In genomic region chr19:26603906-26604754, GRCm38 (mm10) we compare ENCODE assay signal across 8 mouse cellular contexts. TPM values are rescaled to one million over a fixed set of nuclear protein-coding genes. Genes with fewer than 3 reads are reported as not detected.
DNase-seq lines count a peak whose midpoint lies in the region; ATAC-seq and TF ChIP-seq lines count a peak whose summit lies in the region.

No protein-coding gene starts in this region.

- peak overlapping the region; percentile 79 for H3K4me3 ChIP-seq in limb, embryonic 14.5 days (replicated peaks; ENCODE audit: low read length)
- peak overlapping the region; percentile 84 for H3K4me3 ChIP-seq in neural tube, embryonic 13.5 days

- DNase-seq in kidney, adult 18-20 months = peak; percentile 63
- no peak for DNase-seq in kidney, postnatal 10 days
- peak; percentile 16 for DNase-seq in limb, embryonic 14.5 days (ENCODE audit: low spot score)
- no peak for DNase-seq in right cerebral cortex, postnatal 25 days
- DNase-seq in ovary, postnatal 36 days (ENCODE audit: low spot score) = no peak

- peak overlapping the region; percentile 82 for H3K4me2 ChIP-seq in limb, embryonic 14.5 days (replicated peaks; ENCODE audit: low read depth, low read length, severe bottlenecking)
- peak overlapping the region; percentile 100 for H3K4me2 ChIP-seq in neural tube, embryonic 13.5 days

- no peaks in the 10 kb centered on the region; the same call in 1 of the 2 replicates for H3K27me3 ChIP-seq in limb, embryonic 14.5 days (ENCODE audit: control insufficient read depth, insufficient read depth, low read length)
- peaks cover 44% of the 10 kb centered on the region for H3K27me3 ChIP-seq in neural tube, embryonic 13.5 days

- H3K9me3 ChIP-seq in limb, embryonic 14.5 days (ENCODE audit: control insufficient read depth, low read length) = no peaks in the 10 kb centered on the region
- H3K9me3 ChIP-seq in neural tube, embryonic 13.5 days = no peaks in the 10 kb centered on the region

- no peaks in the 10 kb centered on the region for H3K36me3 ChIP-seq in limb, embryonic 14.5 days (ENCODE audit: control insufficient read depth, insufficient read depth, low read length)
- H3K36me3 ChIP-seq in neural tube, embryonic 13.5 days = no peaks in the 10 kb centered on the region

- peak overlapping the region; percentile 93 for H3K27ac ChIP-seq in limb, embryonic 14.5 days (replicated peaks; ENCODE audit: low read depth, low read length)
- peak overlapping the region; percentile 95 for H3K27ac ChIP-seq in neural tube, embryonic 13.5 days (replicated peaks)

- peak; percentile 20 for ATAC-seq in activated CD4-positive, CD25-positive, alpha-beta regulatory T cell, adult 4 months
- peak; percentile 6 for ATAC-seq in granulocyte monocyte progenitor cell, adult 5-6 weeks (replicated peaks; ENCODE audit: poor library complexity, severe bottlenecking)
- ATAC-seq in limb, embryonic 14.5 days (ENCODE audit: low FRiP score, low read depth) = peak; percentile 51
- ATAC-seq in neural tube, embryonic 13.5 days (ENCODE audit: low read depth) = peak; percentile 60

- WGBS in limb, embryonic 14.5 days = under 1% methylated on average over 34 of the region's 36 CpGs
- WGBS in neural tube, embryonic 13.5 days = 2% methylated on average over 34 of the region's 36 CpGs

- peak overlapping the region; percentile 62 for H3K9ac ChIP-seq in limb, embryonic 14.5 days (ENCODE audit: low read depth, low read length, severe bottlenecking)
- H3K9ac ChIP-seq in neural tube, embryonic 13.5 days = peak overlapping the region; percentile 78

- no peak for TF ChIP-seq POLR2A in limb, embryonic 14.5 days (IDR thresholded peaks at IDR 0.05; ENCODE audit: borderline replicate concordance, extremely low read depth, insufficient read depth, insufficient read length)

- peaks cover 19% of the 10 kb centered on the region for H3K4me1 ChIP-seq in limb, embryonic 14.5 days (ENCODE audit: control insufficient read depth, insufficient read depth, low read length)
- peaks cover 31% of the 10 kb centered on the region for H3K4me1 ChIP-seq in neural tube, embryonic 13.5 days (replicated peaks)

RNA-seq across cellular contexts. Expression of gene Smarca2, which starts 0.7 kb away (rescaled TPM):
- 10 to 100 TPM; 43.0 to 60.0 TPM for polyA plus RNA-seq in activated CD4-positive, CD25-positive, alpha-beta regulatory T cell, adult 4 months (2017; shearing (Covaris generic))
- total RNA-seq in granulocyte monocyte progenitor cell, adult 5-6 weeks (2014; fragmentation: Nextera tagmentation) = 54.2 and 66.4 TPM in 2 replicates
- 51.4 and 56.8 TPM in 2 replicates for total RNA-seq in granulocyte monocyte progenitor cell, adult 5-6 weeks (2017)
- 104 TPM in 2 replicates for polyA plus RNA-seq in limb, embryonic 14.5 days (2012; rRNA removed)
- polyA plus RNA-seq in limb, embryonic 14.5 days (2014; fragmentation: Nextera tagmentation; extraction: Ambion mirVana) = 72.2 and 94.3 TPM in 2 replicates
- 72.1 and 82.5 TPM in 2 replicates for polyA plus RNA-seq in neural tube, embryonic 13.5 days (2015; fragmentation: Nextera tagmentation; extraction: Ambion mirVana)

Comparison
In these comparisons a context has a peak if more than half of its experiments do, and no peak if none do; other contexts are left out.
1. DNase-seq: peak in kidney, adult 18-20 months (single experiment) and limb, embryonic 14.5 days (single experiment); none in kidney, postnatal 10 days (single experiment), right cerebral cortex, postnatal 25 days (single experiment) and ovary, postnatal 36 days (single experiment).
2. ATAC-seq: peak in every context shown above with its lines; median percentile 60 in neural tube, embryonic 13.5 days; 51 in limb, embryonic 14.5 days; 20 in activated CD4-positive, CD25-positive, alpha-beta regulatory T cell, adult 4 months; 6 in granulocyte monocyte progenitor cell, adult 5-6 weeks.